Mouse (Mus musculus) 3134 (cell line): ENCODE measurements around the gene Olfr1360.
A peak's percentile ranks its signal among the peaks of the same experiment; 100 is the strongest.

Experiments
- DNase-seq: peaks from one replicate; pipeline ENCODE4 v3.0.0-alpha.2; 2011; ENCODE audit warnings: low spot score; ENCODE audit not compliant: insufficient read length; ENCODE audit errors: extremely low read depth

Gene Olfr1360

DNA sequence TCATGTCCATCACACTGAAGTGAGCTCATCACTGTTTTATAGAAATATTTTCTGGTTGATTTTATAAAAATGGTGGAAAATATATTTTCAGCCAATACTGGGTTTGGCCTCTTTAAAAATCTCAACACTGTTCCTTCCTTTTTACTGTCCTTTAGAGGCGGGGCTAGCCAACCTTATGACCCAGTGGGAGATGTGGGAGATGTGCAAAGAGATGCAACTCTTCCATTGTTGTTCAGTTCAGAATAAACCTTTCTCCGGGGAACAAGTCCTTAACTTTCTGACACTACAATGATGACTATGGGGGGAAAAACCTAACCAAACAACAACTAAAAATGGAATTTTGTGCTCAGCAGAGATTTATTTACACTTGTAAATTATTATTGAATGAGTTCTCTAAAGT lies at the start of gene Olfr1360:
Gene Olfr1360 (minus strand): TSS at position 101 of the 400 bp plus-strand sequence.
- DNase-seq, result no peak

DNA sequence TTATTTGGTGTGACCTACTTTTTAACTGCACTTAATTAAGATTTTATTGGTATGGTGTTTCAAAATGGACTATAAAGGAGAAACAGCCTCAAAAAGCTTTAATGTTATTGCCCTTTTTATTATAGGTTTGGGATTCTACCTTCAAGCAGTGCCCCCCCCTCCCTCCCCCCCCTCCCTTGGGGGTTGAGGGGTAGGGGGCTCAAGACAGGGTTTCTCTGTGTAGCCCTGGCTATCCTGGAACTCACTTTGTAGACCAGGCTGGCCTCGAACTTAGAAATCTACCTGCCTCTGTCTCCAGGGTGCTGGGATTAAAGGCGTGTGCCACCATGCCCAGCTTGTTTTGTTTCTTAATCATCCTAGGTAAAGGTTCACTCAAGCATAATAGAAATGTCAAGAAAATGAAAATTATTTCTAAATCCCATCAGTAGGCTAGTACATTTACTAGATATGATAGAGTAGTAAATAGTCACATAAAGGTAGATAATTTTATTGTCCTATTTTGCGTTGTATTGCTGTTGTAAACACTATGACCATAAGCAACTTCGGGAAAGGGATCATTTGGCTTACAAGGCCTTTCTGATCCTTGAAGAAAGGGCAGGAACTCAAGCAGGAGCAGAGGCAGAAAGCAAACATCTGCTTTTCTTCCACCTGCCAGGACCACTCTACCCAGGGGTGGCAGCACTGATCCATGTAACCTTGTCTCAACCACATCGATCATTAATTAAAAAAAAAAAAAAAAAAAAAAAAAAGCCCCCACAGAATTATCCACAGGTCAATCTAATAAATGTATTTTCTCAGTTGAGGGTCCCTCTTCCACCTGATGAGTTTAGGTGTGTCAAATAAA lies 46.0 kb upstream of the Olfr1360 start:
- DNase-seq, result peak; percentile 37

DNA sequence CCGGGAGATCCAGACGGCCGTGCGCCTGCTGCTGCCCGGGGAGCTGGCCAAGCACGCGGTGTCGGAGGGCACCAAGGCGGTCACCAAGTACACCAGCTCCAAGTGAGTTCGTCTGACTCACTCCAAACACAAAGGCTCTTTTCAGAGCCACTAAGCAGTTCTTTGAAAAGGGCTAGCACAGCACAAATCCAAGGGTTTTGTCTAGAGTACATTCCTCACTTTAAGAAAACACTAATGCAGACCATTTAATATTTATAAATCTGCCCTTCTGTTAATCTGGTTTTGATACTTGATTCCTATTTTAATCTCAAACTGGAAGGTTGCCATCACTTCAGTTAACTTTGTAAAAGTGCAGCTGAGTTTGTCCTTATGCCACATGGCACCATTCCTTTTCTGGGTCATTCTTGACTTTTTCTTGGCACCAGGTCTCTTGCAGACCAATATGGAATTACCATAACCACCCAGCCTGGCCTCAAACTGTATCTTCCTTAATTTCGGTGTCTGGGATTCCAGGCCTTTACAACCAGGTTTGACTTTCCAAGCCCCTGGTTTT lies 45.2 kb upstream of the Olfr1360 start:
- no peak for DNase-seq

- DNase-seq, result peak; percentile 92
These were observed 44.7 kb upstream of the Olfr1360 start, which contains the start of gene Hist1h2bm for GRCm38 (mm10) chr13:21721757-21722372. Gene Hist1h2bm (plus strand): TSS chr13:21722044.

- peak; percentile 73 for DNase-seq
These were observed 44.0 kb upstream of the Olfr1360 start for GRCm38 (mm10) chr13:21721107-21721756.

GRCm38 (mm10) chr13:21718381-21719080 lies 41.3 kb upstream of the Olfr1360 start:
- DNase-seq, result peak; percentile 59

DNA sequence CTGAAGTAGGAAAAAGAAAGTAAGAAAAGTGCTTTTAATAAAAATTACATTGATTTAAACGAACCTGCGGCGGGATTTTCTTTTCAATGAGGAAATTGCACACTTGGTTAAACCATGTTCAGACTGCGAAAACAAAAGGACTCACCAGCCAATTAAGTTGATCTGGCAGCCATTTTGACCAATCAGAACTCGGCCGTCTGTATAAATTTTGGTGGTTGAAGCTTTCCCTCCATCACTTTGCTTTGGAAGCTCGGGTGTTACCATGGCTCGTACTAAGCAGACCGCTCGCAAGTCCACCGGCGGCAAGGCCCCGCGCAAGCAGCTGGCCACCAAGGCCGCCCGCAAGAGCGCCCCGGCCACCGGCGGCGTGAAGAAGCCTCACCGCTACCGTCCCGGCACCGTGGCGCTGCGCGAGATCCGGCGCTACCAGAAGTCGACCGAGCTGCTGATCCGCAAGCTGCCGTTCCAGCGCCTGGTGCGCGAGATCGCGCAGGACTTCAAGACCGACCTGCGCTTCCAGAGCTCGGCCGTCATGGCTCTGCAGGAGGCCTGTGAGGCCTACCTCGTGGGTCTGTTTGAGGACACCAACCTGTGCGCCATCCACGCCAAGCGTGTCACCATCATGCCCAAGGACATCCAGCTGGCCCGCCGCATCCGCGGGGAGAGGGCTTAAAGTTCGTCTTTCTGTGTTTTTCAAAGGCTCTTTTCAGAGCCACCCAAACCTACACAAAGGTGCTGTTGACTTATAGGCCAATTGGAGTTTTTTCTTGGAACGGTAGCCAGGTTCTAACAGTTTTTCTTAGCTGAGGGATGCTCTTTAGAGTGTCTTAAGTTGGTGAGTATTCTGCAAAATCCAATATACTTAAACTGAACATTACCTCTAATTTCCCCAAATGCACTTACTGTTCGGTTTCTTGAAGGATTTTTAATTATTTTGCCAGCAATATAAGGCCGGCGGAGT lies 40.5 kb upstream of the Olfr1360 start, which contains the start of gene Hist1h3h:
Gene Hist1h3h (plus strand): TSS at position 263 of the 961 bp plus-strand sequence.
- peak; percentile 90 for DNase-seq

- peak; percentile 75 for DNase-seq
These were observed 39.6 kb upstream of the Olfr1360 start for GRCm38 (mm10) chr13:21716540-21717391.

GRCm38 (mm10) chr13:21715864-21716539 lies 38.8 kb upstream of the Olfr1360 start, which contains the start of the genes Hist1h2bl and Hist1h2ai:
Gene Hist1h2bl (minus strand): TSS chr13:21716143.
Gene Hist1h2ai (plus strand): TSS chr13:21716422.
- DNase-seq, result peak; percentile 92

DNA sequence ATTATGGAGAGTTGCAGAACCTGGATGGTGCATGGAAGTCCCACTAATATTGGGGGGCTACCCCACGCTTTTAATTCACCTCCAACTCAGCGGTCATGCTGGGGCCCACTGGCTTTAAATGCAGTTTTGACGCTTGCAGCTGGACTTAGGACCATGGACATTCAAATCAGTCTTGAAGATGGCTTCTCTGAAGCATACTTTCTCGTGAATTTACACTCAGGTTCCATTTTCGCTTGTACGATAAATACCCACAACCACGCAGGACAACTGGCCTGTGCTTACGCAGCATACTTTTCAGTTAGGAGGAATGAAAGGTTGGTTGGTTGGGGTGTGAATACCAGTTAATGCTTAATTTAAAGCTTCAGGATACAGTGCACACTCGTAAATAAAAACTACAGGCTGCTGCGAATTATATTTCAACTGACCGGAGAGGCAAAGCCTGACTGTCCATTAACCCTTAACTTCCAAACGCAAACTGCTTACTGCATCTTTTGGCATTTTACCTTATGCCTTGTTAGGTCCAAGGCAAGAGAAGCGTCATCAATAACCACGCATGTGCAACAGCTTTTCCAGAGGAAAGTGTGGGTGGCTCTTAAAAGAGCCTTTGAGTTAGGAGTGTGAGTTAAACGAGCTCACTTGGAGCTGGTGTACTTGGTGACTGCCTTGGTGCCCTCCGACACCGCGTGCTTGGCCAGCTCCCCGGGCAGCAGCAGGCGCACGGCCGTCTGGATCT lies 38.1 kb upstream of the Olfr1360 start:
- DNase-seq, result peak; percentile 84

DNA sequence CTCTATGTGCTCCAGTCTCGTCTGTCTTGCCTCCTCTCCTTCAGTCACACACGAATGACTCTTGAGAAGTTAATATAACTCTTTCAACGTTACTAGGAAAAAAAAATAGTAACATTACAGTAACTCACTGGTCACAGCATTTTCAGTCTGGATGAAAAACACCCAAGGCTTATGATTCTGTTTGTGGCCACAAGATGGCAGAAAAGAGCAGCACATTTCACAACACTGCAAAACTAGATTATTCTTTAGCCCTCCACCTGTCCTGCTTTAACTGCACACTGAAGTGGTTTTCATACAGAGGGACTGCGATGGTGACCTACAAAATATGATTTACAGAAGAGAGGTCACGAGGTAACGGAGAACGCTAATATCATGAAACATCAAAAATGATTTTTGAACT lies 37.5 kb upstream of the Olfr1360 start:
- peak; percentile 41 for DNase-seq

- DNase-seq, result no peak
These were observed 34.5 kb upstream of the Olfr1360 start for GRCm38 (mm10) chr13:21711698-21712097.

GRCm38 (mm10) chr13:21710821-21711525 lies 33.8 kb upstream of the Olfr1360 start:
- peak; percentile 69 for DNase-seq

- peak; percentile 67 for DNase-seq
These were observed 33.0 kb upstream of the Olfr1360 start for GRCm38 (mm10) chr13:21710031-21710711.

DNA sequence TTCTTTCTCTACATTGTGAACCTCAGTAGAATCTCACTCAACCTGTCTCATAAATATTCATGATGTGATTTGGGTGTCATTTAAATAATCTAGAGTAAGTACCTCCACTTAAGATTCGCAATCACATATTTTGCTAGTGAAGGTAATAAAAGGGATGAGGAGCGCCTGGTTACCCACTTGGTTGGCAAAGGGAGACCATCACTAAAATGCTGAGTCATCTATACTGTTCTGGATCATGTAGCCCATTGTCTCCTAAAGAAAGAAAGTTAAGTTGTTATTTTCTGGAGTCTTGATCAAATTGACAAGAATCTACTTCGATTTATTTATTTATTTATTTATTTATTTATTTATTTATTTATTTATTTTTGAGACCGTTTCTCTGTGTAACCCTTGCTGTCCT lies 29.5 kb upstream of the Olfr1360 start:
- DNase-seq, result no peak

- DNase-seq, result no peak
These were observed 20.6 kb upstream of the Olfr1360 start, which contains the start of gene Olfr1359 for GRCm38 (mm10) chr13:21697811-21698210. Gene Olfr1359 (plus strand): TSS chr13:21698111.
